Mouse (Mus musculus) liver, postnatal 0 days (tissue): ENCODE measurements at regions not wholly inside any gene's neighbourhood (a gene's known extent, or its start where the extent isn't known, plus 50 kb on each side); places are given as distances from the start of the nearest gene placed in this dataset.

Experiments used
- ATAC-seq: fragments of 200-750 bp; cut with Nextera tagmentation; 2 replicates; pipeline ENCODE4 v1.8.0; 2017; ENCODE audit warnings: mild to moderate bottlenecking, moderate library complexity
- DNase-seq: peaks from one replicate; pipeline ENCODE4 v3.0.0-alpha.2; 2016
- H3K27ac ChIP-seq: fragments of 300-500 bp; sonication (generic); 2 replicates; pipeline ENCODE4 v1.5.1; 2014; ENCODE audit warnings: antibody characterized with exemption, moderate library complexity, mild to moderate bottlenecking, low read depth
- H3K27me3 ChIP-seq: fragments of 300-500 bp; sonication (generic); 2 replicates; pipeline ENCODE4 v1.6.1; 2014; ENCODE audit warnings: low read length, control low read depth, mixed read lengths; ENCODE audit not compliant: insufficient read depth
- H3K36me3 ChIP-seq: fragments of 300-500 bp; sonication (generic); replicated peaks from 2 replicates; pipeline ENCODE4 v1.6.1; 2014; ENCODE audit warnings: mild to moderate bottlenecking, control low read depth, low read length, moderate library complexity, mixed read lengths; ENCODE audit not compliant: insufficient read depth
- H3K4me1 ChIP-seq: fragments of 300-500 bp; sonication (generic); 2 replicates; pipeline ENCODE4 v1.6.1; 2014; ENCODE audit warnings: antibody characterized with exemption, mild to moderate bottlenecking, control low read depth; ENCODE audit not compliant: insufficient read depth
- H3K4me2 ChIP-seq: fragments of 300-500 bp; sonication (generic); 2 replicates; pipeline ENCODE4 v1.6.1; 2014; ENCODE audit warnings: low read depth, mild to moderate bottlenecking, low read length, moderate library complexity, mixed read lengths
- H3K4me3 ChIP-seq: fragments of 300-500 bp; sonication (generic); 2 replicates; pipeline ENCODE4 v1.5.1; 2014; ENCODE audit warnings: low read depth, low read length
- H3K9ac ChIP-seq: fragments of 300-500 bp; sonication (generic); replicated peaks from 2 replicates; pipeline ENCODE4 v1.6.1; 2014; ENCODE audit warnings: mild to moderate bottlenecking, moderate library complexity
- H3K9me3 ChIP-seq: fragments of 300-500 bp; sonication (generic); 2 replicates; pipeline ENCODE4 v1.6.1; 2016; ENCODE audit warnings: mild to moderate bottlenecking, control low read depth, low read length, mixed read lengths
- CTCF ChIP-seq: sonication (generic); IDR thresholded peaks from 2 replicates; pipeline ENCODE4 v1.5.1; 2016; ENCODE audit warnings: antibody characterized with exemption, low read depth
- EP300 ChIP-seq: IDR thresholded peaks from 2 replicates; pipeline ENCODE4 v1.6.1; 2016; ENCODE audit warnings: antibody characterized with exemption, low read depth, mild to moderate bottlenecking
- WGBS: fragments of 180-500 bp; shearing (Covaris S2); extraction: QIAGEN DNeasy Blood & Tissue Kit; methylation state at CpG from one replicate; pipeline ENCODE4 v1.1.7; 2014; ENCODE audit not compliant: insufficient replicate concordance; 5-methylcytosine and 5-hydroxymethylcytosine counted together

- no peak for DNase-seq
- Histone ChIP-seq H3K9ac (no peak overlapping the region), H3K4me3 (no peak overlapping the region), H3K36me3 (no peaks in the 10 kb centered on the region), H3K4me1 (no peaks in the 10 kb centered on the region), H3K27ac (no peak overlapping the region), H3K4me2 (no peak overlapping the region), H3K9me3 (no peaks in the 10 kb centered on the region), H3K27me3 (no peaks in the 10 kb centered on the region)
- TF ChIP-seq EP300: no peak
- TF ChIP-seq CTCF: no peak
- no peak for ATAC-seq
- WGBS: 73% methylated on average over 5 of the region's 5 CpGs
These were observed 151.3 kb upstream of the Rspo3 start for GRCm38 (mm10) chr10:29686982-29687381.

- no peak for TF ChIP-seq CTCF
- TF ChIP-seq EP300: no peak
- DNase-seq (no peak), ATAC-seq (no peak)
- H3K27me3 ChIP-seq: no peaks in the 10 kb centered on the region
- H3K27ac ChIP-seq: no peak overlapping the region
- no peaks in the 10 kb centered on the region for H3K36me3 ChIP-seq
- no peaks in the 10 kb centered on the region for H3K4me1 ChIP-seq
- H3K4me2 ChIP-seq: no peak overlapping the region
- no peak overlapping the region for H3K9ac ChIP-seq
- no peak overlapping the region for H3K4me3 ChIP-seq
- WGBS: 61% methylated on average over 3 of the region's 3 CpGs
- no peaks in the 10 kb centered on the region for H3K9me3 ChIP-seq
These were observed 138.7 kb upstream of the Rspo3 start for GRCm38 (mm10) chr10:29674377-29674776.

DNA sequence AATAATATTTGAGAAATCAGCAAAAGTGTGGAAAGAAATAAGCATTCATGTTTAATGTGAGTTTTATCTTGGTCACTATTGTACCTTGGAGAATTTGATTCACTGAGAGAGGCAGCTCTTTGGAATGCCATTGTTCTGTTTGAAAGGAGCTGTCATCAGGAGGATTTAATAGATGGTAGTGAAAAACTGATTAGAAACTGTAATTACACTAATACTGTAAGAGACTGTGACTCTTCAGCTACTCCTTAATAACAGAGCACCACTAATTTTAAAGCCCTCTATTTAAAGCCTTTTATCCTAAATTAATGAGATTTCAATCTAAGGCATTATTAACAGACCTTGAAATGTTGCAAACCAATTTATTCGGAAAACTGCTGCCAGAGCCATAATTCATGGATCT lies 126.1 kb upstream of the Rspo3 start:
- Histone ChIP-seq H3K4me1 (no peaks in the 10 kb centered on the region), H3K4me2 (no peak overlapping the region), H3K4me3 (no peak overlapping the region), H3K27me3 (no peaks in the 10 kb centered on the region), H3K9ac (no peak overlapping the region), H3K9me3 (no peaks in the 10 kb centered on the region), H3K36me3 (no peaks in the 10 kb centered on the region), H3K27ac (no peak overlapping the region)
- 80% methylated on average over 1 of the region's 1 CpGs for WGBS
- no peak for TF ChIP-seq CTCF
- no peak for TF ChIP-seq EP300
- no peak for DNase-seq
- no peak for ATAC-seq

DNA sequence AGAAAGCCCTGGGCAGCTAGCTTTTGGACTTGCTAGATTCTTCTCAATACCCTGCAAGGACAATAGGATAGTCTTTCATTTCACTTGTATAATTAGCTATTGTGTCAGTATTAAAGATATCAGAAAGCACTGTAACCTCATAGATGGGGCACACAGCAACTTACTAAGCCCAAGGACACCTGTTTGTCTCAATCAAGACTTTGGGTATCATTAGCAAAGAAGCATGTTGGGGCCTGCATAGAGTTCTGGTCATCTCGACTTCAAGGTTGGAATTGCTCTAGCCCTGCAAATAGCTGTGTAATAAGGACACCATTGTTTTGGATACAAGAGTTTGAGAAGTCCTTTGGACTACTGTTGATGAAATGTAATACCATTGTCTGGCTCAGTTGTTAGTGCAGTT lies 104.6 kb upstream of the Rspo3 start:
- TF ChIP-seq EP300 (no peak), CTCF (no peak)

DNA sequence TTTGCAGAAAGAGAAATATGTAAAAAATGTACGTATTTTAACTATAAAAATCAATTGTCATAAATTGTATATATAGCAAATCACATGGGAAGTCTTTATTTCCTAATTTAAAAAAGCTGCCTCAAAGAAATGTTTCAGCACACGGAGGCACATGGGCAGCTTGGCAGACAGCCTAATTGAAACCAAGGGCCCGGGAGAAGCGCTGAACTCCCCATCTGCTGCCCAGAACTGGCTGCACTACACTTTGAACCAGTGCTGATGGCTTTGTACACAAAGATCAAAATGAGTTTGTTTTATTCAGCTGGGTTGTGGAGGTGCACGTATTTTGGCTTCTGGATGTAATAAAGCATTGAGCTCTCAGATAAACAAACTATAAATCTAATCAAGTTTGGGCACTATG lies 100.2 kb upstream of the Rspo3 start:
- Histone ChIP-seq H3K27me3 (no peaks in the 10 kb centered on the region), H3K4me2 (no peak overlapping the region), H3K4me3 (no peak overlapping the region), H3K9ac (no peak overlapping the region), H3K36me3 (no peaks in the 10 kb centered on the region), H3K9me3 (no peaks in the 10 kb centered on the region), H3K27ac (no peak overlapping the region), H3K4me1 (no peaks in the 10 kb centered on the region)
- ATAC-seq (no peak), DNase-seq (no peak)
- TF ChIP-seq CTCF (no peak), EP300 (no peak)
- 53% methylated on average over 5 of the region's 5 CpGs for WGBS

More for the DNA sequence above, 104.6 kb upstream of the Rspo3 start:
- no peak overlapping the region for H3K9ac ChIP-seq
- H3K27ac ChIP-seq: no peak overlapping the region
- no peaks in the 10 kb centered on the region for H3K27me3 ChIP-seq
- 61% methylated on average over 1 of the region's 1 CpGs for WGBS
- H3K36me3 ChIP-seq: no peaks in the 10 kb centered on the region
- ATAC-seq: no peak
- no peaks in the 10 kb centered on the region for H3K4me1 ChIP-seq
- no peak overlapping the region for H3K4me2 ChIP-seq
- H3K4me3 ChIP-seq: no peak overlapping the region
- DNase-seq: no peak
- no peaks in the 10 kb centered on the region for H3K9me3 ChIP-seq

- Histone ChIP-seq H3K9ac (no peak overlapping the region), H3K9me3 (no peaks in the 10 kb centered on the region), H3K27me3 (no peaks in the 10 kb centered on the region), H3K36me3 (no peaks in the 10 kb centered on the region), H3K4me2 (no peak overlapping the region), H3K27ac (no peak overlapping the region), H3K4me3 (no peak overlapping the region), H3K4me1 (no peaks in the 10 kb centered on the region)
- ATAC-seq (no peak), DNase-seq (no peak)
- TF ChIP-seq EP300 (no peak), CTCF (no peak)
- WGBS: 27% methylated on average over 4 of the region's 4 CpGs
These were observed 59.8 kb upstream of the Rspo3 start for GRCm38 (mm10) chr10:29595455-29595854.

GRCm38 (mm10) chr10:29594969-29595368 lies 59.3 kb upstream of the Rspo3 start:
- ATAC-seq (no peak), DNase-seq (no peak)
- H3K4me2 ChIP-seq: no peak overlapping the region
- no peak overlapping the region for H3K27ac ChIP-seq
- H3K4me3 ChIP-seq: no peak overlapping the region
- H3K9ac ChIP-seq: no peak overlapping the region
- WGBS: 68% methylated on average over 1 of the region's 1 CpGs
- no peak for TF ChIP-seq CTCF
- no peak for TF ChIP-seq EP300
- H3K9me3 ChIP-seq: no peaks in the 10 kb centered on the region
- H3K36me3 ChIP-seq: no peaks in the 10 kb centered on the region
- H3K27me3 ChIP-seq: no peaks in the 10 kb centered on the region
- H3K4me1 ChIP-seq: no peaks in the 10 kb centered on the region
